Mouse (Mus musculus): Measurements from ENCODE around the gene Gtpbp3. TPM values are rescaled to one million over a fixed set of nuclear protein-coding genes. Genes with fewer than 3 reads are reported as not detected.
A peak's percentile ranks its signal among the peaks of the same experiment; 100 is the strongest.

Gene Gtpbp3
- 12.2 and 13.7 TPM in 2 replicates for polyA plus RNA-seq (2015; fragmentation: Nextera tagmentation; extraction: Ambion mirVana)

DNA sequence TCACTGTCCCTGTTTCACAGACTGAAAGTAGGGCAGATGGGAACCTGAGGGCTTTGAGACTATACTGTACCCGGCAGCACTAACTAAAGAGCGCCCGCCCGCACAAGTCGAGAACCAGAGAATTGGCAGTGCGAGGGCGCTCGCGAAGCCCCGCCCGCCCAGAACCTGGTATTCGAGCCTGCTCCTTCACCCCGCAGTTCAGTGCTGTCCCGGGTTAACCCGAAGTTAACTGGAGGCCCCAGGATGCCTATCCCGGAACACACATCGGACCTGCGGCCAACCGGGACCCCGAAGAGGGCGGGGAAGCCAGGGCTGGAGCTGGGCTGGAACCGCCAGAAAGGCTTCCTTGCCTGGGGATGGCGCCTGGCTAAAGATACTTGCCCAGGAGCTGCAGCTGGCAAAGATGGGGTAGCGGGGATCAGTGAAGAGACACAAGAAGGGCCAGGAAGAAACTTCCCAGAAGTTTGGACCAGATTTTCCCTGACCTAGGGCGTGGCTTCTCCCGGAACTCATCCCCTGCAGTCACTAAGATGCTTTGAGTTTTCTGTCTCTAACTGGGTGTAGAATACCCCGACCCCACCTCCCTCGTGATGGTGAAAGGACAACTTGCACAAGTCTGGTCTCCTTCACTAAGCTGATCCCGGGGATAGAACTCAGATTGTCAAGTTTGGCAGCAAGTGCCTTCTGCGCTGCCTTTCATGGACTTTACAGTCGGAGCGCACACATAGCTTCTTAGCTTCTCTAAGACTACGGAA lies at the start of gene Gtpbp3:
Gene Gtpbp3, plus strand, starts transcription at position 413 of the 755 bp plus-strand sequence.
- H3K4me2 ChIP-seq (replicated peaks), result peak within 1 kb of the TSS; percentile 97
- peak within 1 kb of the TSS; percentile 67 for H3K27ac ChIP-seq (replicated peaks)
- peak within 1 kb of the TSS; percentile 68 for H3K4me3 ChIP-seq
- no peaks in the 10 kb centered on the region for H3K27me3 ChIP-seq
- H3K4me1 ChIP-seq, result peaks cover 64% of the 10 kb centered on the region
- peaks cover 32% of the 10 kb centered on the region for H3K36me3 ChIP-seq
- peak; percentile 23 for ATAC-seq (replicated peaks)
- H3K9me3 ChIP-seq, result no peaks in the 10 kb centered on the region
- peak within 1 kb of the TSS; percentile 57 for H3K9ac ChIP-seq (replicated peaks)
- WGBS, result under 1% methylated on average over 33 of the region's 33 CpGs

GRCm38 (mm10) chr8:71441404-71441803 lies 46.5 kb upstream of the Gtpbp3 start:
- no peak overlapping the region for H3K9ac ChIP-seq (replicated peaks)
- no peaks in the 10 kb centered on the region for H3K4me1 ChIP-seq
- no peak overlapping the region for H3K27ac ChIP-seq (replicated peaks)
- ATAC-seq (replicated peaks), result no peak
- WGBS, result under 1% methylated on average over 7 of the region's 7 CpGs
- H3K27me3 ChIP-seq, result peaks cover 7% of the 10 kb centered on the region; the same call in 1 of the 2 replicates
- H3K4me3 ChIP-seq, result no peak overlapping the region
- H3K36me3 ChIP-seq, result no peaks in the 10 kb centered on the region
- H3K4me2 ChIP-seq (replicated peaks), result no peak overlapping the region
- no peaks in the 10 kb centered on the region for H3K9me3 ChIP-seq

- 83% methylated on average over 7 of the region's 7 CpGs for WGBS
- no peak overlapping the region for H3K9ac ChIP-seq (replicated peaks)
- no peaks in the 10 kb centered on the region for H3K4me1 ChIP-seq
- no peak for ATAC-seq (replicated peaks)
- no peak overlapping the region for H3K4me2 ChIP-seq (replicated peaks)
- H3K36me3 ChIP-seq, result no peaks in the 10 kb centered on the region
- H3K9me3 ChIP-seq, result no peaks in the 10 kb centered on the region
- H3K27me3 ChIP-seq, result peaks cover 7% of the 10 kb centered on the region; the same call in 1 of the 2 replicates
- H3K4me3 ChIP-seq, result no peak overlapping the region
- H3K27ac ChIP-seq (replicated peaks), result no peak overlapping the region
Measured at GRCm38 (mm10) chr8:71445096-71445495, 42.8 kb upstream of the Gtpbp3 start.

DNA sequence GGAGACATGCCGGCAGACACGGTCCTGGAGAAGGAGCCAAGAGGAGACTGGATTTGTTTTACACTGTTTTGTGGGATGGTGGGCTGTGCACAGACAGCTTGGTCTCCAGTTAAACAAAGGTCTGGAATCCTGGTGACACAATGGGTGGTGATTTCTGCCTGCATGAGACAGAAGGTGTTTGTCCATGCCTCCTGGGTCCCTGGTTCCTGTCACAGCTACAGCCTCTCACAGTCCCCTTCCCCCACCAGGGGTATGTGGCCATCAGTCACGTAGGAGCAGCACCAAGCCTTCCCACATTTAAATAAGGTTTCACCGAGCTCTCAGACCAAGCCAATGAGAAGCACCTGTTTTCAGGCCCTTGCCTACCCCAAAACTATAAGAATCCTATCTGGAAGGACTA lies 36.6 kb upstream of the Gtpbp3 start:
- ATAC-seq (replicated peaks), result no peak
- no peaks in the 10 kb centered on the region for H3K36me3 ChIP-seq
- H3K9ac ChIP-seq (replicated peaks), result no peak overlapping the region
- H3K9me3 ChIP-seq, result no peaks in the 10 kb centered on the region
- H3K27ac ChIP-seq (replicated peaks), result no peak overlapping the region
- H3K27me3 ChIP-seq, result no peaks in the 10 kb centered on the region
- WGBS, result 64% methylated on average over 4 of the region's 4 CpGs
- H3K4me1 ChIP-seq, result no peaks in the 10 kb centered on the region
- no peak overlapping the region for H3K4me3 ChIP-seq
- H3K4me2 ChIP-seq (replicated peaks), result no peak overlapping the region

DNA sequence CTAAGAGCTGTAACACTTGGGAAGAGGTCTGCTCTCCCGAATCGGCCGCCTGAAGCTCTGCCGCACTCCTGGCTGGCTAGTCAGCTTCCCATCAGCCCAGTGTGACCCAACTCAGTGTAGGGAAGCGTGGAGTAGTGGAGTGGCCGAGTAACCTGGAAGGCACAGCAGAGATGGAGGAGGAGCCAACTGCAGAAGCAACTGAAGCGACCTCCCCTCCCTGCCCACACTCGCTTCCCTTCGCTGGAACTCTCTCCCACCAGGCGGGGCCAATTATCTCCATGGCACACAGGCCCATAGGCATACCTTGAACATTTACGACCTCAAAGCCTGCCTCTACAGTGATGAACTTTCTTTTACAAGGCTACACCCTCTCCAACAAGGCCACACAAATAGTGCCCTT lies 36.1 kb upstream of the Gtpbp3 start:
- 53% methylated on average over 11 of the region's 11 CpGs for WGBS
- Histone ChIP-seq H3K9me3 (no peaks in the 10 kb centered on the region), H3K4me1 (no peaks in the 10 kb centered on the region), H3K4me3 (no peak overlapping the region), H3K27me3 (no peaks in the 10 kb centered on the region), H3K36me3 (0 out of 2 replicates have a peak, but pooled peaks cover 1% of the 10 kb centered on the region), H3K9ac (replicated peaks) (no peak overlapping the region), H3K4me2 (replicated peaks) (no peak overlapping the region), H3K27ac (replicated peaks) (no peak overlapping the region)
- no peak for ATAC-seq (replicated peaks)

DNA sequence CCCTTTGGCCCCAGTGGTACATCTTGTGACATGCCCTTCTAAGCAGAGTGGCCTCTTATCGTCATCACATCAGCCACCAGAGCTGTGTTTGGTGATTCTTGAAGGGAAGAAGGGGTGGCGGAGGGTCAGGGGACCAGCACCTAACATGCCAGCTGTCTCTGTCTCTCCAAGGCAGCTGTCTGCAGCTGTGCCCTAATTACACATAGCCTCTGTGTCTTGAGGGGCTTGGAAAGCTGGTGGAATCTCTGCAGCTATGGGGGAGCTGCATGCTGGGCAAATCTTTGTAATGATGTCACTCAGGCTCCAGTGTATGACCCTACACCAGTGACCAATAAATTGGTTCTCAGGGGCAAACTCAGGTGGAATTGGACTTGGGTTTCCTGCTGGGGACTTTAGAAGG lies 35.2 kb upstream of the Gtpbp3 start:
- Histone ChIP-seq H3K4me2 (replicated peaks) (no peak overlapping the region), H3K4me3 (no peak overlapping the region), H3K36me3 (0 out of 2 replicates have a peak, but pooled peaks cover 2% of the 10 kb centered on the region), H3K27ac (replicated peaks) (no peak overlapping the region), H3K27me3 (no peaks in the 10 kb centered on the region), H3K9ac (replicated peaks) (no peak overlapping the region), H3K9me3 (no peaks in the 10 kb centered on the region), H3K4me1 (no peaks in the 10 kb centered on the region)
- WGBS, result 84% methylated on average over 2 of the region's 2 CpGs
- ATAC-seq (replicated peaks), result no peak

DNA sequence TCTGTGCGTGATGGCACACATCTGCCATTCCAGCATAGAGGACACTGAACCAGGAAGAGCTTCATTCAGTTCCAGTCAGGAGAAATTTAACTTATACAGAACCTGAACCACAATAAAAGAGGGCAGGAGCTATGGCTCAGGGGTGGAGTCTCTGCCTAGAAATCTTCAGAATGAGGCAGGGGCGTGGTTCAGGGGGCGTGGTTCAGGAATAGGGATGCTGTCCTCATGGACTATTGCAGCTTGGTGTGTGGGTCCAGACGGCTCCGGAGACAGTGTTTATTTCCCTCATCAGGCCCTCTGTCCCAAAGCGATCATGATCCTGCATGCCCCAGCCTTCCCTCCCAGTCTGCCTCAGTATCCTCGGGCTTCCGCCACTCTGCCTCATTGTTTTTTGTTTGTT lies 33.2 kb upstream of the Gtpbp3 start:
- Histone ChIP-seq H3K9me3 (no peaks in the 10 kb centered on the region), H3K27me3 (no peaks in the 10 kb centered on the region), H3K27ac (replicated peaks) (no peak overlapping the region), H3K4me1 (peaks cover 2% of the 10 kb centered on the region; the same call in 1 of the 2 replicates), H3K4me2 (replicated peaks) (no peak overlapping the region), H3K4me3 (no peak overlapping the region), H3K9ac (replicated peaks) (no peak overlapping the region), H3K36me3 (peaks cover 20% of the 10 kb centered on the region)
- 91% methylated on average over 8 of the region's 8 CpGs for WGBS
- ATAC-seq (replicated peaks), result no peak

GRCm38 (mm10) chr8:71456906-71457305 lies 31.0 kb upstream of the Gtpbp3 start:
- Histone ChIP-seq H3K9ac (replicated peaks) (no peak overlapping the region), H3K36me3 (peaks cover 30% of the 10 kb centered on the region), H3K9me3 (no peaks in the 10 kb centered on the region), H3K4me1 (peaks cover 21% of the 10 kb centered on the region), H3K4me3 (no peak overlapping the region), H3K27me3 (no peaks in the 10 kb centered on the region), H3K4me2 (replicated peaks) (no peak overlapping the region), H3K27ac (replicated peaks) (no peak overlapping the region)
- 51% methylated on average over 22 of the region's 22 CpGs for whole genome bisulfite sequencing
- no peak for ATAC-seq (replicated peaks)

- no peak overlapping the region for H3K4me3 ChIP-seq
- no peak overlapping the region for H3K9ac ChIP-seq (replicated peaks)
- H3K36me3 ChIP-seq, result peaks cover 30% of the 10 kb centered on the region
- no peak for ATAC-seq (replicated peaks)
- no peaks in the 10 kb centered on the region for H3K9me3 ChIP-seq
- no peak overlapping the region for H3K4me2 ChIP-seq (replicated peaks)
- H3K4me1 ChIP-seq, result peaks cover 30% of the 10 kb centered on the region
- 88% methylated on average over 20 of the region's 20 CpGs for WGBS
- no peak overlapping the region for H3K27ac ChIP-seq (replicated peaks)
- no peaks in the 10 kb centered on the region for H3K27me3 ChIP-seq
Measured at GRCm38 (mm10) chr8:71457659-71458270, 30.1 kb upstream of the Gtpbp3 start.

DNA sequence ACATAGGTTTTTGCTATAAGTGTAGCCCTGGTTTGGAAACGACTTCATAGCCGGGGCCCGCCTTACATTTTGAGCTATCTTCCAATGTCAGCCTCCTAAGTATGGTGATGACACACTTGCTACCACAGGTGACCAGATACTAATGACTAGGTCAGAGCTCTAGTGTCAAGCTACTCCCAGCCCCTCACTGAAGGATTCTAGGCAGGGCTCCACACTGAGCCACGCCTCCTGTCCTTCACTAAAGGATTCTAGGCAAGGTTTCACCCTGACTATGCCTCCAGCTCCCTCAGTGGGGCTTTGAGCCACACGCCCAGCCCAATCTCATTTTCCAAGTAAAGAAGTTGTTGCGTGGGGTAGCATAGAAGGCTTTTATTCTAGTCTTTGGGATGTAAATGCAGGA lies 27.2 kb upstream of the Gtpbp3 start:
- Histone ChIP-seq H3K4me2 (replicated peaks) (no peak overlapping the region), H3K9me3 (no peaks in the 10 kb centered on the region), H3K27me3 (no peaks in the 10 kb centered on the region), H3K36me3 (peaks cover 30% of the 10 kb centered on the region), H3K4me1 (peaks cover 48% of the 10 kb centered on the region), H3K4me3 (no peak overlapping the region), H3K27ac (replicated peaks) (no peak overlapping the region), H3K9ac (replicated peaks) (no peak overlapping the region)
- 89% methylated on average over 6 of the region's 6 CpGs for WGBS
- no peak for ATAC-seq (replicated peaks)

- H3K9ac ChIP-seq (replicated peaks), result no peak overlapping the region
- no peak overlapping the region for H3K27ac ChIP-seq (replicated peaks)
- WGBS, result 82% methylated on average over 47 of the region's 47 CpGs
- H3K9me3 ChIP-seq, result no peaks in the 10 kb centered on the region
- no peak for ATAC-seq (replicated peaks)
- 0 out of 2 replicates have a peak overlapping the region, but pooled peaks have one; percentile 80 for H3K4me2 ChIP-seq (replicated peaks)
- H3K4me1 ChIP-seq, result peaks cover 54% of the 10 kb centered on the region
- no peak overlapping the region for H3K4me3 ChIP-seq
- H3K27me3 ChIP-seq, result no peaks in the 10 kb centered on the region
- H3K36me3 ChIP-seq, result peaks cover 30% of the 10 kb centered on the region
Measured at GRCm38 (mm10) chr8:71461152-71461840, 26.6 kb upstream of the Gtpbp3 start.

DNA sequence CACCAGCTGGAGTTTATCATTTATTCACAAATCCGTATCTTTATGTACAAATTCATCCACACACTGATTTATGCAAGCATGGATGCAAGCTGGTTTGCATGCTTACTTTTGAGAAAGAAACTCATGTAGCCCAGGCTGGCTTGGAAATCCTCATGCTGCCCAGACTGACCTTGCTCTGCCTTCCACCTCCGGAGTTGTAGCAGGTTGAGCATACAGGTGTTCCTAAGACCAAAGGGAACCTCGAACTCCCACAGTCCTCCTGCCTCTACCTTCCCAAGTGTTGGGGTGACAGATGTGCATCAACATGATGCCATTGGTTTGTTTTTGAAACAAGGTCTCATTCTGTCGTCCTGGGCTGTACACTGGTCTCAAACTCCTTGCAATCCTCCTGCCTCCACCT lies 25.7 kb upstream of the Gtpbp3 start:
- 72% methylated on average over 4 of the region's 4 CpGs for WGBS
- H3K9ac ChIP-seq (replicated peaks), result peak overlapping the region; percentile 86
- peak overlapping the region; percentile 80 for H3K4me2 ChIP-seq (replicated peaks)
- no peaks in the 10 kb centered on the region for H3K27me3 ChIP-seq
- no peak for ATAC-seq (replicated peaks)
- peak overlapping the region; percentile 80 for H3K4me3 ChIP-seq
- H3K36me3 ChIP-seq, result peaks cover 28% of the 10 kb centered on the region
- no peaks in the 10 kb centered on the region for H3K9me3 ChIP-seq
- no peak overlapping the region for H3K27ac ChIP-seq (replicated peaks)
- peaks cover 54% of the 10 kb centered on the region for H3K4me1 ChIP-seq
